Mouse (Mus musculus): ENCODE measurements around the gene Olfr671. TPM values are rescaled to one million over a fixed set of nuclear protein-coding genes. Genes with fewer than 3 reads are reported as not detected.

The Olfr671 gene
- polyA plus RNA-seq, 1 experiment = not detected

- Histone ChIP-seq H3K4me1 (ENCODE audit: control insufficient read depth, insufficient read depth, low read length) (no peaks in the 10 kb centered on the region), H3K36me3 (ENCODE audit: control insufficient read depth, insufficient read depth, low read length, poor library complexity, severe bottlenecking) (no peaks in the 10 kb centered on the region), H3K4me3 (ENCODE audit: low read depth, low read length) (no peak within 1 kb of the TSS), H3K9ac (ENCODE audit: low read depth, poor library complexity, severe bottlenecking) (no peak within 1 kb of the TSS), H3K9me3 (replicated peaks; ENCODE audit: control insufficient read depth, insufficient read depth, low read length, poor library complexity, severe bottlenecking) (no peaks in the 10 kb centered on the region), H3K27me3 (ENCODE audit: control insufficient read depth, insufficient read depth, low read length, poor library complexity, severe bottlenecking) (no peaks in the 10 kb centered on the region), H3K27ac (ENCODE audit: insufficient read depth, low read length) (no peak within 1 kb of the TSS)
- TF ChIP-seq CTCF (IDR thresholded peaks at IDR 0.05; ENCODE audit: low read depth, low read length) = no peak
- TF ChIP-seq POLR2A (IDR thresholded peaks at IDR 0.05; ENCODE audit: insufficient read depth, low read length) = no peak
- no peak for TF ChIP-seq EP300 (IDR thresholded peaks at IDR 0.05; ENCODE audit: insufficient read depth, low read depth, low read length)
These were observed 45.0 kb downstream of the Olfr671 start, which contains the start of gene Olfr669 for GRCm38 (mm10) chr7:104933940-104934339. Olfr669 (plus strand) TSS chr7:104934240.

- no peaks in the 10 kb centered on the region for H3K27me3 ChIP-seq (ENCODE audit: control insufficient read depth, insufficient read depth, low read length, poor library complexity, severe bottlenecking)
- no peak within 1 kb of the TSS for H3K27ac ChIP-seq (ENCODE audit: insufficient read depth, low read length)
- H3K4me1 ChIP-seq (ENCODE audit: control insufficient read depth, insufficient read depth, low read length) = no peaks in the 10 kb centered on the region
- H3K36me3 ChIP-seq (ENCODE audit: control insufficient read depth, insufficient read depth, low read length, poor library complexity, severe bottlenecking) = no peaks in the 10 kb centered on the region
- no peak for TF ChIP-seq EP300 (IDR thresholded peaks at IDR 0.05; ENCODE audit: insufficient read depth, low read depth, low read length)
- TF ChIP-seq CTCF (IDR thresholded peaks at IDR 0.05; ENCODE audit: low read depth, low read length) = no peak
- TF ChIP-seq POLR2A (IDR thresholded peaks at IDR 0.05; ENCODE audit: insufficient read depth, low read length) = no peak
- no peak within 1 kb of the TSS for H3K9ac ChIP-seq (ENCODE audit: low read depth, poor library complexity, severe bottlenecking)
- H3K9me3 ChIP-seq (replicated peaks; ENCODE audit: control insufficient read depth, insufficient read depth, low read length, poor library complexity, severe bottlenecking) = no peaks in the 10 kb centered on the region
- no peak within 1 kb of the TSS for H3K4me3 ChIP-seq (ENCODE audit: low read depth, low read length)
These were observed 51.0 kb downstream of the Olfr671 start, which contains the start of gene Olfr668 for GRCm38 (mm10) chr7:104927957-104928356. Olfr668 (minus strand) TSS chr7:104928057.

Other genes starting within 250 kb of the Olfr671 start
- not detected in 2 replicates for gene Usp17le, start 201.7 kb downstream of the Olfr671 start, polyA plus RNA-seq (2011; ENCODE audit: insufficient read depth, insufficient read length, low read depth, missing spikeins)
- not detected in 2 replicates for gene Usp17lb, start 136.5 kb downstream of the Olfr671 start, polyA plus RNA-seq (2011; ENCODE audit: insufficient read depth, insufficient read length, low read depth, missing spikeins)
- 0.29 TPM in 1 of 2 replicates, not detected in the other for gene Usp17la, start 122.1 kb downstream of the Olfr671 start, polyA plus RNA-seq (2011; ENCODE audit: insufficient read depth, insufficient read length, low read depth, missing spikeins)
- not detected in 2 replicates for gene Olfr665, start 101.1 kb downstream of the Olfr671 start, polyA plus RNA-seq (2011; ENCODE audit: insufficient read depth, insufficient read length, low read depth, missing spikeins)
- gene Olfr666, start 83.2 kb downstream of the Olfr671 start, polyA plus RNA-seq (2011; ENCODE audit: insufficient read depth, insufficient read length, low read depth, missing spikeins) = not detected in 2 replicates
- gene Olfr667, start 57.6 kb downstream of the Olfr671 start, polyA plus RNA-seq (2011; ENCODE audit: insufficient read depth, insufficient read length, low read depth, missing spikeins) = not detected in 2 replicates
- gene Olfr668, start 51.1 kb downstream of the Olfr671 start, polyA plus RNA-seq (2011; ENCODE audit: insufficient read depth, insufficient read length, low read depth, missing spikeins) = not detected in 2 replicates
- gene Olfr669, start 44.9 kb downstream of the Olfr671 start, polyA plus RNA-seq (2011; ENCODE audit: insufficient read depth, insufficient read length, low read depth, missing spikeins) = not detected in 2 replicates
- gene Olfr670, start 16.5 kb downstream of the Olfr671 start, polyA plus RNA-seq (2011; ENCODE audit: insufficient read depth, insufficient read length, low read depth, missing spikeins) = not detected in 2 replicates
- gene Olfr672, start 22.9 kb upstream of the Olfr671 start, polyA plus RNA-seq (2011; ENCODE audit: insufficient read depth, insufficient read length, low read depth, missing spikeins) = not detected in 2 replicates
- gene Olfr675, start 49.3 kb upstream of the Olfr671 start, polyA plus RNA-seq (2011; ENCODE audit: insufficient read depth, insufficient read length, low read depth, missing spikeins) = not detected in 2 replicates
- gene Olfr676, start 53.6 kb upstream of the Olfr671 start, polyA plus RNA-seq (2011; ENCODE audit: insufficient read depth, insufficient read length, low read depth, missing spikeins) = not detected in 2 replicates
- gene Olfr677, start 72.2 kb upstream of the Olfr671 start, polyA plus RNA-seq (2011; ENCODE audit: insufficient read depth, insufficient read length, low read depth, missing spikeins) = not detected in 2 replicates
- not detected in 2 replicates for gene Olfr678, start 85.3 kb upstream of the Olfr671 start, polyA plus RNA-seq (2011; ENCODE audit: insufficient read depth, insufficient read length, low read depth, missing spikeins)
- not detected in 2 replicates for gene Olfr679, start 102.1 kb upstream of the Olfr671 start, polyA plus RNA-seq (2011; ENCODE audit: insufficient read depth, insufficient read length, low read depth, missing spikeins)
- gene Olfr680-ps1, start 113.7 kb upstream of the Olfr671 start, polyA plus RNA-seq (2011; ENCODE audit: insufficient read depth, insufficient read length, low read depth, missing spikeins) = not detected in 2 replicates
- gene Olfr681, start 137.7 kb upstream of the Olfr671 start, polyA plus RNA-seq (2011; ENCODE audit: insufficient read depth, insufficient read length, low read depth, missing spikeins) = not detected in 2 replicates
- not detected in 2 replicates for gene Olfr683, start 167.9 kb upstream of the Olfr671 start, polyA plus RNA-seq (2011; ENCODE audit: insufficient read depth, insufficient read length, low read depth, missing spikeins)
- gene Olfr684, start 184.5 kb upstream of the Olfr671 start, polyA plus RNA-seq (2011; ENCODE audit: insufficient read depth, insufficient read length, low read depth, missing spikeins) = not detected in 2 replicates
- not detected in 2 replicates for gene Olfr685, start 206.9 kb upstream of the Olfr671 start, polyA plus RNA-seq (2011; ENCODE audit: insufficient read depth, insufficient read length, low read depth, missing spikeins)
- gene Olfr686, start 228.4 kb upstream of the Olfr671 start, polyA plus RNA-seq (2011; ENCODE audit: insufficient read depth, insufficient read length, low read depth, missing spikeins) = not detected in 2 replicates